Mouse (Mus musculus) ovary, postnatal 10 days (tissue): ENCODE results near the gene Ptdss2.
A peak's percentile ranks its signal among the peaks of the same experiment; 100 is the strongest.

Source experiments
- DNase-seq: peaks from one replicate; pipeline ENCODE4 v3.0.0; 2022; ENCODE audit warnings: low spot score

Gene Ptdss2

GRCm38 (mm10) chr7:141173323-141173850 lies 51.2 kb downstream of the Ptdss2 start:
- no peak for DNase-seq

DNA sequence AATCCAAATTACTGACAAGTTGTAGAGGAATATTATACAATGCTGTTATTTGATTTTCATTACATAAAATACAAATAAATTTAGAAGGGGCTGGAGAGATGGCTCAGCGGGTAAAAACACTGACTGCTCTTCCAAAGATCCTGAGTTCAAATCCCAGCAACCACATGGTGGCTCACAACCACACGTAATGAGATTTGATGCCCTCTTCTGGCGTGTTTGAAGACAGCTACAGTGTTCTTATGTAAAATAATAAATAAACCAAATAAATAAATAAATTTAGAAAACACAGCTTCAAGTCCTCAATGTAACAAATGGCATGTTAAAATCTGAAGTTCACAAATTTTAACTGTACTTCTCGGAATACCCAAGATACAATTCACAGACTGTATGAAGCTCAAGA lies 52.9 kb downstream of the Ptdss2 start:
- DNase-seq: no peak

- DNase-seq: peak; percentile 55
These were observed 54.0 kb downstream of the Ptdss2 start for GRCm38 (mm10) chr7:141176173-141176572.

GRCm38 (mm10) chr7:141188194-141188593 lies 66.0 kb downstream of the Ptdss2 start:
- DNase-seq: no peak

- DNase-seq: no peak
These were observed 66.6 kb downstream of the Ptdss2 start for GRCm38 (mm10) chr7:141188733-141189132.

- DNase-seq: no peak
These were observed 68.0 kb downstream of the Ptdss2 start for GRCm38 (mm10) chr7:141190220-141190619.

- no peak for DNase-seq
These were observed 68.9 kb downstream of the Ptdss2 start for GRCm38 (mm10) chr7:141191036-141191435.

GRCm38 (mm10) chr7:141191796-141192685 lies 69.9 kb downstream of the Ptdss2 start:
- DNase-seq: no peak

DNA sequence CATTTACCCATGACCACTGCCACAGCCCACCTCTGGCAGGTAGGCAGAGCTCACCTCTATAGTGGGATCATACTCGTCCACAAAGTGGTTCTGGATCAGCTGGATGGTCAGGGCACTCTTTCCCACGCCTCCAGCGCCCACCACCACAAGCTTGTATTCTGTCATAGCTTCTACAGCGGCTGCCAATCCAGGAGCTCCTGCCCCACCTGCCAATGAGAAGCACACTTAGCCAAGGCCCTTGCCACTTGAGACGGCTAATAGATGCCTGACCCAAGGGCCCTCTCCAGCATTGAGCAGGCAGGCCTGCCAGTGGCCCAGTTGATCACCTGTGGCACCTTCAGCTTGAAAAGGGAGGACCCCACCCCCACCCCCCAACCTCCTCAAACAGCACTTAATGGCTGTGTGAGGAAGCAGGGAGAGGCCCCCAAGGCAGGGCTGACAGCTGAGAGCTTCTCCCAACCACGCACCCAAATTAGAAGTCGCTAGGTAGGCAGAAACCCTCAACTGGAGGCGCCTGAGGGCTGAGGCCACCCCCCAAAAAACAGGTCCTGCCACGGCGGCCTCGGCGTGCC lies 70.7 kb downstream of the Ptdss2 start:
- no peak for DNase-seq

DNA sequence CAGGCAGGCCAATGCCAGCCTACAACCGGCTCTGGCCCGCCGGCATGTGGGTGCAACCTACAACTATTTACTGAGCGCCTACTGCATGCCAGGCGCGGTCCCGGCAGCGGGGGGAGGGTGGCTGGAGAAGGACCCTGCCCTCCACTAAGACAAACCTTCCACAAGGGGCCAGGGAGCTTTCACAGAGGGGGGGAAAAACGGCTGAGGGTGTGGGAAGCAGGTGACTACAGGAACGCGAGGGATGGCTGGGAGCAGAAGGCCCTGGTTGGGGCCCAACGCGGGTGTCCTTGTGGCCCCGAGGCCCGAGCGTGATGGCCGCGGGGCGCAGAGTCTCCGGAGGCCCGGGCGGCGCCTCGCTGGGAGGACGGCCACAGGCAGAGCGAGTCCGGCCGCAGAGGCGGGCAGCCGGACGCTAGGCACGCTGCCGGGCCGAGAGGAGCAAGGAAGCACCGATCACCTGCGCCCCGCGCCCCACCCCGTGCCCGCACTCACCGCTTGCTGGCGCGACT lies 71.2 kb downstream of the Ptdss2 start:
- DNase-seq: no peak

- peak; percentile 95 for DNase-seq
These were observed 71.8 kb downstream of the Ptdss2 start, which contains the start of the genes Hras and Lrrc56 for GRCm38 (mm10) chr7:141193948-141194347. TSS of gene Hras (minus strand) at chr7:141194005. TSS of gene Lrrc56 (plus strand) at chr7:141194157.

DNA sequence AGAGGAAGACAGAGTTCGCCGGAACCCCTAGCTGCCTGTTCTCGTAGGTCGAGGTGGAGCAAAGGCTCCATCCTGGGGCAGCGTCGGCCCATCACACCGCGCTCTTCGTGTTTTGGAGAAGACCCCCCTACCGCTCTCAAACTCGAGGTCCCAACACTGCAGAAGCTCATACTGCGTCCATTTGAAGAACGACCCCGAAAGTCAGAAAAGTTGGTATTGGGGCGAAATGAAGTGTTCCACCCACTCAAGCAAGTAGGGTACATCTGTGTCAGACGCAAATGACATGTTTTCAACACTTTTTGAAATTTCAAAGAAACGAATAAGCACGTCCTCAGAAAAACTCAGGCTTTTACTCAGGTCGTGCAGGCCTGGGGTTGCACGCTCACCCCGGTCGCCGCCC lies 72.2 kb downstream of the Ptdss2 start:
- no peak for DNase-seq

- DNase-seq: peak; percentile 80
These were observed 72.6 kb downstream of the Ptdss2 start for GRCm38 (mm10) chr7:141194830-141195229.

- no peak for DNase-seq
These were observed 73.6 kb downstream of the Ptdss2 start for GRCm38 (mm10) chr7:141195754-141196153.

DNA sequence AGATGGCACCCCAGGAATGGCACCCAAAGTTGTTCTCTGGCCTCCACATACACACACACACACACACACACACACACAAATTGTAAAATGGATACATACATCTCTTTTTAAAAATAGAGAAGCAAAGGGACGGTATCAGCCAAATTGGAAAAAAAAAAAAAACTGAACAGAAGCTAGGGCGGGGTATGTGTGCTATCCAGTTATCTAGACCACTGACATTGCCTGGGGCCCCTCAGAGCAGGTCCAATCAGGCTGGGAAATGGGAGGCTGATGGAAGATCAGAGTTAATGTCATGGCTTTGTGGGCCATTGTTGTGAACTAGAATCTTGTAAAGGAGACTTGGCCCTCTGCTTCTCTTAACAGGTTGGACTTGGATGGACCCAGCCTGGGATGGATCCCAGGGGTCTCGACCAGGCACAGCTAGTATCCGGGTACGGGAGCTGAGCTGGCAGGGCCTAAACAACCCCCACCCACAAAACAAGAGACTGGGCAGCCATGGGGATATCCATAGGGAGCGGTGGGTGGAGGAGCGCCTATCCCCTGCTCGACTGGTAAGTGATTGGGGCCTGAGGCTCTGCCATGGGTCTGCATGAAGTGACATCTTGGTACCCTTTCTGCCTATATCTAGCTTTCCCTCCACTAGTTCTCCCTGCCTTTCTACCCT lies 74.6 kb downstream of the Ptdss2 start:
- no peak for DNase-seq

GRCm38 (mm10) chr7:141198121-141198520 lies 75.9 kb downstream of the Ptdss2 start:
- DNase-seq: no peak

- no peak for DNase-seq
These were observed 82.4 kb downstream of the Ptdss2 start for GRCm38 (mm10) chr7:141204546-141204945.

- DNase-seq: no peak
These were observed 83.3 kb downstream of the Ptdss2 start for GRCm38 (mm10) chr7:141205504-141205903.

DNA sequence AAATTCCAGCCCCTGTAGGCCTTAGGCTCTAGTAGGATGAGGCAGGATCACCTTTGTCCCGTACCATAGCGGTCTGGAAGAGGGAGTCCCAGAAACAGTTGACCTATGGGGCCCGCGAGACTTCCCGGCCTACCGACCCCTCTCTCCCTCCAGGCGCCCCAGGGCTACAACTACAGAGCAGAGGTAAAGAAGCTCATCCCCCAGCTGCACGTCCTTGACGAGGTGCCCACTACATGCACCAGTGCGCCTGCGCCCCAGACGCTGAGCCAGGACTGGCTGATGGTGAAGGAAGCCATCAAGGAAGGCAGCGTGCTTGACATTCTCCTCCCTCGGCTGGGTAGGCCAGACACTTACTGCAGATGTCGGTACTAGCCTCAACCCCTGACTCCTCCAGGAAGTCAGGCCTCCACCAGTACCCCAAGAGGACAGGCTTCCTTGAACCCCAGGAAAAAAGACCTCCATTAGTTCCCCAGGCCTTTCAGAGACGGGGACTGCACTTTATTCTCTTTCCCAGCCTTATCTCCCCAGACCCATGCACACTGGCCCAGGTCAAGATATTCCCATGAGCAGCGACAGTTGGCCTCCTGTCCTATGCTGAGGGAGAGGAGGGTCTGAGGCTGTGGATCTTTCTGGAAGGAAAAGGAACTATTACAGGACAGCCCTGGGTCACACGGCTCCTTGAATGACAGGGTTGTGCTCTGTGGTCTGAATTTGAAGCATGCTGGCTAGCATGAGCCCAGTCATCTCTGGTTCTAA lies 84.2 kb downstream of the Ptdss2 start:
- no peak for DNase-seq
